ENCODE assay signal across 8 mouse cellular contexts in genomic region chr7:144939344-144940002, GRCm38 (mm10). TPM values are rescaled to one million over a fixed set of nuclear protein-coding genes. Genes with fewer than 3 reads are reported as not detected.
DNase-seq lines count a peak whose midpoint lies in the region; ATAC-seq lines count a peak whose summit lies in the region.

Ccnd1 (minus strand) TSS chr7:144939925.

- peak within 1 kb of the TSS; percentile 91 for H3K4me2 ChIP-seq in intestine, embryonic 14.5 days (ENCODE audit: low read length)
- H3K4me2 ChIP-seq in midbrain, embryonic 13.5 days (replicated peaks) = peak within 1 kb of the TSS; percentile 76

- peak within 1 kb of the TSS; percentile 60 for H3K9ac ChIP-seq in intestine, embryonic 14.5 days (ENCODE audit: low read length)
- peak within 1 kb of the TSS; percentile 78 for H3K9ac ChIP-seq in midbrain, embryonic 13.5 days (replicated peaks)

- H3K27me3 ChIP-seq in intestine, embryonic 14.5 days (replicated peaks; ENCODE audit: control insufficient read depth, insufficient read depth, low read length) = peaks cover 6% of the 10 kb centered on the region
- H3K27me3 ChIP-seq in midbrain, embryonic 13.5 days = peaks cover 50% of the 10 kb centered on the region

- under 1% methylated on average over 41 of the region's 45 CpGs for WGBS in intestine, embryonic 14.5 days
- WGBS in midbrain, embryonic 13.5 days = under 1% methylated on average over 40 of the region's 45 CpGs

- peak; percentile 33; the same call in 1 of the 2 replicates for ATAC-seq in intestine, embryonic 14.5 days (replicated peaks; ENCODE audit: low FRiP score, low TSS enrichment, low read depth)
- ATAC-seq in midbrain, embryonic 13.5 days = peak; percentile 60

- H3K9me3 ChIP-seq in intestine, embryonic 14.5 days (ENCODE audit: control insufficient read depth, low read length) = no peaks in the 10 kb centered on the region
- H3K9me3 ChIP-seq in midbrain, embryonic 13.5 days = no peaks in the 10 kb centered on the region

- intact Hi-C loops in left cerebral cortex, postnatal 4 days (cut with DNase I) = no loop called here

- H3K4me3 ChIP-seq in intestine, embryonic 14.5 days (ENCODE audit: low read depth, low read length) = peak within 1 kb of the TSS; percentile 44
- peak within 1 kb of the TSS; percentile 61 for H3K4me3 ChIP-seq in midbrain, embryonic 13.5 days (replicated peaks)

- H3K4me1 ChIP-seq in intestine, embryonic 14.5 days (replicated peaks; ENCODE audit: control insufficient read depth, insufficient read depth, low read length) = peaks cover 29% of the 10 kb centered on the region
- peaks cover 86% of the 10 kb centered on the region for H3K4me1 ChIP-seq in midbrain, embryonic 13.5 days (replicated peaks)

- peak within 1 kb of the TSS; percentile 76 for H3K27ac ChIP-seq in intestine, embryonic 14.5 days (ENCODE audit: low read depth)
- peak within 1 kb of the TSS; percentile 76 for H3K27ac ChIP-seq in midbrain, embryonic 13.5 days

- H3K36me3 ChIP-seq in intestine, embryonic 14.5 days (ENCODE audit: control insufficient read depth, insufficient read depth, low read length) = peaks cover 21% of the 10 kb centered on the region
- H3K36me3 ChIP-seq in midbrain, embryonic 13.5 days = peaks cover 20% of the 10 kb centered on the region

- peak; percentile 68 to 73 for DNase-seq in lung, adult 18-20 months
- DNase-seq in lung, postnatal 25 days (ENCODE audit: low spot score) = no peak
- peak; percentile 41 to 46 for DNase-seq in cerebellum, postnatal 36 days
- DNase-seq in gastrocnemius, postnatal 4 days (ENCODE audit: low spot score in 2 of 2) = peak in 1 of 2 experiments; percentile 69
- peak; percentile 85 for DNase-seq in intestine, embryonic 14.5 days (ENCODE audit: low spot score)
- peak; percentile 67 for DNase-seq in left cerebral cortex, postnatal 4 days
- peak; percentile 25 for DNase-seq in thymus, postnatal 25 days

RNA-seq across cellular contexts. Expression of gene Ccnd1, which starts in this region (rescaled TPM):
- total RNA-seq in gastrocnemius, postnatal 4 days (2021) = 10 to 100 TPM; 82.7 to 84.8 TPM
- polyA plus RNA-seq in intestine, embryonic 14.5 days (2014; fragmentation: Nextera tagmentation; extraction: Ambion mirVana) = 83.8 and 94.8 TPM in 2 replicates
- 10 to 100 TPM; 27.5 to 30.5 TPM for total RNA-seq in left cerebral cortex, postnatal 4 days (2021)
- polyA plus RNA-seq in midbrain, embryonic 13.5 days (2015; fragmentation: Nextera tagmentation; extraction: Ambion mirVana) = 141 and 143 TPM in 2 replicates
